Mouse (Mus musculus): Measurements from ENCODE around the gene Gnaq.
"Not testable (repeated sequence)": the region's sequence is repeated elsewhere in the genome, so short reads cannot be mapped to it uniquely, and the experiment has no call there.

Gene Gnaq

DNA sequence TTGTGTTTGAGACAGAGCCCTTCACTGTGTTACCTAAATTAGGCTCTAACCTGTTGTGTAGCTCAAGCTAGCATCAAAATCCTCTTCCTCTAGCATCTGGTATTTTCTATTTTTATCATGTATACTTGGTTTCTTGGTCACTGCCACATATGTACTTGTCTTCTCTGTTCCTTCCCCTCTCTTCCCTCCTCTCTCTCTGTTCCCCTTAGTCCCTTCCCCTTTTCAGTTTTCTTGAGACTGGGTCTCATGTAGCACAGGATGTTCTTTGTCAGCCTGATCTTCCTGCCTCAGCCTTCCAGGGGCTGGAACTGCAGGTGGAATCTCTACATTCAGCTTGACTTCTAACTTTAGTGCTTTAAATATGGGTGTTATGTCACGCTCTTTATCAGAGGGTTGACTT lies 16.5 kb downstream of the Gnaq start:
- no peak for DNase-seq

DNA sequence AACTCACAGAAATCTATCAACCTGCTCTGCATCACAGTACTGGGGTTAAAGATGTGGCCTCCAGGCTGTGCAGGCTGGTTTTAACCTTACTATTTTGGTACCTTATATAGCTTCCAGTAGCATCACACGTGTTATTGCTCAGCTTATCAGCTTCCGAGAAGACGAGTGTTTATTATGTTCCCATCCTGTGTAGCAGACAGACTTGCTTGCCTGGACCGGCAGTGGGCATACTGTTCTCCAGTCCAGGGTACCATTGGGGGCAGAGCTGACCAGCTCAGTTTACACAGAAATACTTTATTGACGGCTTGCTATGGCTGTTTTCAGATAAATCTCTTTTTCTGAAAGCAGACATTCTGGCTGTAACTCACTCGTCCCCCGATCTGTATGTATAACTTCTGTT lies 17.7 kb downstream of the Gnaq start:
- DNase-seq = no peak

DNA sequence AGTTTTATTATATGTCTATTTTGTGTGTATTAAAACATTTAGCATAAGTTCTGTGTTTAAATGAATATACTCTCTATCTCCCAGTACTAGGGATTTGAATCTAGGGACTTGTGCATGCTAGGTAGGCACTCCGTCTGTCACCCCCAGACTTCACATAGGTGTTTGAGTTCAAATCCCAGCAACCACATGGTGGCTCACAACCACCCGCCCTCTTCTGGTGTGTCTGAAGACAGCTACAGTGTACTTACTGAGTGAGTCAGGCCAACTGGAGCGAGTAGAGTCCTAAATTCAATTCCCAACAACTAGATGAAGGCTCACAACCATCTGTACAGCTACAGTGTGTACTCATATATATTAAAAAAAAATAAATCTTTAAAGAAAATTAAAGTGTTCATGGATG lies 21.2 kb downstream of the Gnaq start:
- DNase-seq = no peak

DNA sequence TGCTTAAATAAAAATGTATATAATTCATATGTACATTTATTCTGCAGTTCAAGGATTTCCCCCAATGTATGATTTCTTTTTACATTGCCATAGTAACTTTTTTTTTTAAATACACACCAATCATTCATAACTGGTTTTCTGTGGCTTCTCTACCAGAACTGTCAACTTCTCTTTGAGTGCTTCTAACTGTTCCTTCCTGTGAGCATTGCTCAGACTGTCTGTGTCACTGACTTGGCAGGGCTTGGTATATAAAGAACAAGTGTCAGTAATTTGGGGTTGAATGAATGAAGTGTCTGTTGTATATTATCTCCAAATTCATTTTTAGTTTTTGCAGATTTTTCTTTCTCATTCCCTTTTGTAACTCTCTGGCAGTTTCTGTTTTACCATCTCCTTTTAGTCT lies 21.8 kb downstream of the Gnaq start:
- DNase-seq = no peak

DNA sequence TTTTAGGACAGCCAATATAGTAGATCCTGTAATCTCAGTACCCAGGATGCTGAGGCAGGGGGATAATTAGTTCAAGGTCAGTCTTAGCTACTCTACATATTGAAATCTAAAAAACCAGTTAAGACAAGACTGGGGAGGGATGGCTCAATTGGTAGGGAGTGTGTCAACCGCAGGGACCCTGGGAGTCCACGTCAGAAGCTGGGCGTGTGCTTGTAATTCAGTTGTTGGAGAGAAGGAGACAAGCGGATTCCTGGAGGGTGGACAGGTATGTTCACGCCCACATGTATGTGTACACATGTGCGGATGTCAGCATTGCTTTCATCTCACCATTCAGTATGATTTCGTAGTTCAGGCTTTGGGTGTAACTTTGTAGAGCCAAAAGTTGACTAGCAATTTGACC lies 24.5 kb downstream of the Gnaq start:
- DNase-seq = no peak

DNA sequence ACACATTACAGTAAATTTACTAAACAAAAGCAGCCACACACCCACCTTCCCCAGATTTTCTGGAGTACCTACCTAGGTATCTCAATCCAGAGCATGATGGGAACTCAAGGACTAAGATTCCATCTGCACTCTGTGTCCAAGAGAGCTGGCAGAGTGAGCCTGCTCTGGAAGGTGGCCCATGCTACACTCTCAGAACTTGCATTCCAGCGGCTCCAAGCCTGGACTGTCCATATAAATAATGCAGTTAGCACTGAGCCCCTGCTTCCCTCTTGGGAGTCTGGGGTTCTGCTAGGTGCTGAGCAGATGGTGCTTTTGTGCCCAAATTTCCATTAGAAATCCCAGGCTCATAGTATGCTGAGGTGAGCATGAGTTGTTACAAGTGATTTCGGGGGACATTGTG lies 28.1 kb downstream of the Gnaq start:
- DNase-seq = no peak

DNA sequence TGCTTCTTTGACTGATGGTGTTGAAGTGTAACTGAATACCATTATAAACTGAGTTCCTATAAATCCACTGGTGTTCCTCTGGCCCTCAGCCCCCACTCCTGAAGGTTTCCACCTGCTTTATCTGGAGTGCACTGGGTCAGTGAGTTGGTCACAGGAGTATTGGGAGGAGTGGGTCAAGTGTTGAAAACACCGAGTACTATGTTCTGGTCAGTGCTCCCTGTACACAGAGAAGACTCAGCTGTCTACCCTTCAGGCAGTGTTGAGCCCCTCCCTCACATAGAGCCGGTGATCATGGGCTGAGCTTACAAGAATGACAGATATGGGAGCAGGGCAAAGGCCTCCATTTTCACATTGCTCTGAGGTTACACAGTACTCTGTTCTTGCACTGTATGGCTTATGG lies 28.6 kb downstream of the Gnaq start:
- DNase-seq = no peak

DNA sequence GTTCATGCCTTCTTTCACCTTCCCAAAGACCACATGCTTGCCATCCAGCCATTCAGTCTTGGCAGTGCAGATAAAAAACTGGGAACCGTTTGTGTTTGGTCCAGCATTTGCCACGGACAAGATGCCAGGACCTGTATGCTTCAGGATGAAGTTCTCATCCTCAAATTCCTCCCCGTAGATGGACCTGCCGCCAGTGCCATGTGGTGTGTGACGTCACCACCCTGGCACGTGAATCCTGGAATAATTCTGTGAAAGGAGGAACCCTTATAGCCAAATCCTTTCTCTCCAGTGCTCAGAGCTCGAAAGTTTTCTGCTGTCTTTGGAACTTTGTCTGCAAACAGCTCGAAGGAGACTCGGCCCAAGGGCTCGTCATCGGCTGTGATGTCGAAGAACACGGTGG lies 31.8 kb downstream of the Gnaq start:
- not testable (repeated sequence) for DNase-seq

DNA sequence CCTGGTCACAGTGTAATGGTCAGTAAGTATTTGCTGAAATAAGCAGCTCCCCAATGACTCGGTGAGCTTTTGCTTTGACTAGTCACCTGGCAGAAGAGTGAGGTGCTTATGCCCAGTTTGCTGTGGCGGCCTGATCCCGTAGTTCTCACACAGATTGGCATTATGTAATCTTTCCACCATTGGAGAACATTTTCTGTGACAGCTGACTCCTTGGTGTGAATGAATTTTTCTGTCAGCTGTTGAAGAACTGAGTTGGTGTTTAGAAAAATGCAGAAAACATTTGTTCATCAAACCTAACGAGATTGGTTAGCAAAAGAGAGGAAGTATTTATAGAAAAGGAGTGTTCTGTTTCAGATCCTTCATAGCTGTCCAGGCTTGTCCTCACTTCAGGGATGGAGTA lies 34.6 kb downstream of the Gnaq start:
- no peak for DNase-seq

DNA sequence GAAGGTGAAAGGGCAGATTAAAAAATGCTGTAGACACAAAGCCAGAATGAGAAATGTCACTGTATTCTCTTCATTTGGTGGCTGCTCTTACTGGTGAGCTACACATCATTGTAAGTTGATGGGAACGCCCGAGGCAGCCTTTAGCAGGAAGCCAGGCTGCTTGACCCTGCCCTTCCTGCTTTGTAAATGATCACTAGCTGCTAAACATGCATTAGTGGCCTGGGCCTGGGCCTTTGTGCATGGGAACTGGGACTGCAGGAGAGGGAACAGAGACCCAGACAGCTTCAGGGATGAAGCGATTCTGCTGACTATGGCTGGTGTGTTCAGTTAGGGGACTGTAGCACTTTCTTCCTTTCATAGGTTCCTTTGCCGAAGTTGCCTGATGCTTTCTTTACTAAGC lies 35.6 kb downstream of the Gnaq start:
- DNase-seq = no peak

DNA sequence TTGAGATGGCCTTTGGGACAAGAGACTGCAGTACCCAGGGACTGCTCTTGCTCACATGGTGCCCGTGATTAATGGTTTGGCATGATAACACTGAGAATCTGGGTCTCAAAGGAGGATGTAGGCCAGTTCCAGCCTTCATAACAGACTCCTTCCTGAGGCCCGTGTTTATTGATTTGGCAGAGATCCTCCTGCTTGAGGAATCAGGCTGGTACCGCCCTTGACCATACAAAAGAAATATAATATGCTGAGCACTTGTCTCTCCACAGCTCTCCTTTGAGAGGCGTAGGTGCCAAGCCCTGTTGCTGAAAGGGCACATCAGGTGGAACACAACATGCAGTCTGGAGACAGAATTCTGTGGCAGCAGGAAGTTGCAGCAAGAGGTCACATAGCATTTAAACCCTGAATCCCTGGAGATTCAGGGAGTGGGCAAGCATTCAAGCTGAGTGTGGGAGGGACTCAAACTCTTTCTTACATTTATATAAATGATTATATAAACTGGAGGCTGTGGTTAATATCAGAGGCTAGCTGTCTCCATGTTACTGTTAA lies 36.1 kb downstream of the Gnaq start:
- DNase-seq = no peak

DNA sequence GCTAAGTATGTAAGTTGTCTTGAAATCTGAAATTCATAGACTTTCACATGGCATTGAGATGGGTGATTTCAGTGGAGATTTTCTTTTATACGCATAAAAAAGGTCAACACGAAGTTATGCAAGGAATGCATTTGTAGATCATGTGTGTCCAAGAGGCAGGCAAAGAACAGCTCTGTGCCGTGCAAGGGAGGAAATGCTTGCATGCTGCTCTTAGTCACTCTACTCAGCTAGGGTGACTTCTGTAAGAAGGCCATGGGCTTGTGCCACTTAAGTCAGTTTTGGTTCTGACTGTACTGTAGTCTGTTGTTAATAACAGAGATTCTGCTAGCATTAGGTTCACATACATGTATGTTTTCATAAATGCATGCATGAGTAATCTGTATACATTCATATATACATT lies 38.1 kb downstream of the Gnaq start:
- DNase-seq = no peak

DNA sequence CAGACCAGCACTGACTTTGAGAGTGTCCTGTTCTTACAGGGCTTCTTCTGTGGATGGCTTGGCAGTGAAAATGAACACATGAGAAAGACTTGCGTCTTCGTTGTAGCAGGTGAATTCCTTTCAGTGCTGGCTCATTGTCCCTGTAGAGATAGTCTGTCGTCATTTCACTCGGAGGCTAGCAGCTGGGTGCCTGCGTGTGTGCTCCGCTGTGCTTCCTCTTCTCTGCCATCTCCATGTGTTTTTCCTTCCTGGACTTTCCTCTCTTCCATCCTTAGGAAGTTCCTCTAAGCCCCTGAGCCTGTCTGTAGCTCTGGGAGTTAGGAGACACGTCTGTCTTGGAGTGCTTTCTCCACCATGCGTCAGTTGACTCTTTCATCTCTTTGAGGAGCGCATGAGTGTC lies 41.1 kb downstream of the Gnaq start:
- DNase-seq = no peak

DNA sequence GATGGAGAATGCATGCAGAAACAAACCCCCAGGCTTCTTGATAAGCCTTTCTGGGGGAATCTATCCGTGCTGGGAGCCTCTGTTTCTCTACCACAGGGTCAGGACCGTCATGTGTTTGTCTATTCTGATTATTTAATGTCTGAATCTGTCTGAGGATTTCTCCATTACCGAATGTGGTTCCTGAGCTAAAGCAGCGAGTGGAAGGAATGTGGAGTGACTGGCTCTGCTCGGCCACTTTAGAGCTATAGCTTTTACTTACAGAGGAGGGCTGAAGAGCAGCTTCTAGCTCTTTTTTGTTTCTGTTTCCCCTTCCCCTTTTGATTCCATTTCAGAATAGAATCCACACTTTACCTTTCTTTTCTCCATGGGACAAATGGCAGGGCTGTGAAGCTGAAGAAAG lies 43.8 kb downstream of the Gnaq start:
- no peak for DNase-seq

DNA sequence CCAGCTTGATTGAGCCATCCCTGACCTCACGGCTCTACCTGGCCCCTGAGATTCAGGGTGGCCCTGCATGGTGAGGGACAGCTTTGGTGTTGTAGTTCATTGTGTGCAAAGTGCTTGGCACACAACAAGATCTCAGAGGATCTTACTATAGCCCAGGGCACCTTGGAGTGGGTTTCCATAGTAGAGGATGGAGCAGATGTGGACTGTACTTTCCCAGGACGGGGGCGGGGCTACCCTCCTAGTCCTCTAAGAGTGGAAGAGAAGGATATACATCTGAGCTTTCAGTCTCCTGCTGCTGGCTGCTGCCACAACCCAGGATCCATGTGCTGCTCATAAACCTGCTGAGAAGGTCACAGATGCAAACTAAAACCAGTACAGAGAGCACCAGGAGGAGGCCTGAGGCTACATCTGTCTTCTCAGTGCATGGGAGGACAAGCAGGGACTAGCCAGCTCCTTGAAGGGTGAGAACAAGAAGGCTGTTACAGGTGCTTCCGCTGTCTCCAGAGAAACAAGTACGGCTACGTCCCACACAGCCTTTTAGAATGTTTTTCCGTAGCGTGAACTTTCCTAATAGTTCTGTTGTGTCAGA lies 44.6 kb downstream of the Gnaq start:
- no peak for DNase-seq

DNA sequence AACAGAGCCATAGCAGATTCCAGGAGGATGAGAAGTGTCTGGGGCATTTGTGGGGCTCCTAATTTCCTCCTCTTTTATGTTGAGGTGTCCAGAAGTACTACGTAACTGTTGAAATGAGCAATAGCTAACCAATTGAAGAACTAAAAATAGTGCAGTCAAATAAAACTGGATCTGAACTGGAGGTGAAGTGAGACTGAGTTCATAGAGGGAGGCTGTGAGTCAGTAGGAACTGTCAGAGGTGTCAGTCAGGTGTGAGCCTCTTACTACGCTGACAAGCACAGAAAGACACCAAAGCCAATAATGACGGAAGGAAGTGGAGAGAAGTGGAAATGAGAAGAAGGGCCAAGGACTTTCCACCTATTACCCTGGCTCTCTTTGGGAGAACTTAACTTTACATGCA lies 48.6 kb downstream of the Gnaq start:
- no peak for DNase-seq

DNA sequence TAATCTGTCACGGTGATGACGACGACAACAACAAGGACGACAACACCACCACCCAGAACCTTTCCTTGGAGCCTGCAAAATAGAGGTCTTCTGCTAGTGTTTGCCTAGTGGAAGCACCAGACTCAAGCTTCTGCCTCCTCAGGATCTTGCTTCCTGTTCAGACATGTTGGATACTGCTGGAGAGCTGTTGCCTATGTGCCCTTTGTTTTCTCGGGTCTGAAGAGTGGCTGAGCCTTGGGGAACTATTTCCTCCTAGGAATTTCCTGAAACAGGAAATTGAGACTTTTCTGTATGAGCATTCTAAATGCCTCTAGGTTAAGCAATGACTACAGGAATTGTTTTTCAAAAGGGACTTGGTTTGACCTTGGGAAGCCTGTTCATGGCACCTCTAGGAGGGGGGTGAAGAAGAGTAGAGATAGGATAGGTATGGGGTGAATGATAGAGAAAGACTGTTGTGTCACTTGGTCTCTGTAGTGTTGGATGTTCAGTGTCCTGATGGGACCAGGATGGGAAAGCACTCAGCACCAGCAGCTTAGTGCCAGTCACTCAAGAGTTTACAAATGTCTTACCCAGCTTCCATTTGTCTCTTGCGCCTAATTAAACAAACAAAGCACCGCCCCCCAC lies 49.3 kb downstream of the Gnaq start:
- DNase-seq = no peak

DNA sequence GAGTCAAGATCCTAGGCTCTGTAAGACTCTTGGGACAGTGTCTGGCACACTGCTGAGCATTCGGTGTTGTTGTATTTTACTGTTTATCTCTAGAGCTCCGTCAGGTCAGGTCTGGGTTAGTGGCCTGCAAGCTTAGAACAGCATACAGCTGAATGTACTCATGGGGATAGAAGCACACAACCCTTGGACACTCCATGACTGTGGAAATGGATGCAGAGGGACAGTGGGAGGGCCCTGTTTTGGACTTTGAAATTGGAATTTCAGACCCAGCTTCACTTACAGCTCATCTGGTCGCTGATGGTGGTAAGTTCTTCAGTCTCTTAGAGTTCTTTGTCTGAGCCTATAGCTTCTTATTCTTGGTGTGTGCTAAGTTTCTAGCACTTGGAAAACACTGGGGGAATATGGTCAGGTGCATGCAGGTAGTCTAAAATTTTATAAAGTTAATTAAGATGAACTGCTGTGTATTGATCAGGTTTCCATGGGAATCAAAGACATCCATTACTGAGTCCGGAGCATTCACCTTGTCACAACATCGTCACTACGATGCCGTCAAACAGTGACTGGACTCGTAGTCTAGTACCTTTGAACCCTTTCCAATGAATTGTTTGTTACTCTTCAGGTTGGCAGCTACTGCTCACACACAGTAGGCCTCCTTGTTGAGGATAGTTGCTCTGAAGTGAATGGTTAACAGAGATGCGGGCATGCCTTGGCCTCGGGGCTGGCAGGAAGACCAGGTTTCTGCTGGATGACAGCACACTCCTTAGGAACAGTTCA lies 51.1 kb downstream of the Gnaq start:
- no peak for DNase-seq

DNA sequence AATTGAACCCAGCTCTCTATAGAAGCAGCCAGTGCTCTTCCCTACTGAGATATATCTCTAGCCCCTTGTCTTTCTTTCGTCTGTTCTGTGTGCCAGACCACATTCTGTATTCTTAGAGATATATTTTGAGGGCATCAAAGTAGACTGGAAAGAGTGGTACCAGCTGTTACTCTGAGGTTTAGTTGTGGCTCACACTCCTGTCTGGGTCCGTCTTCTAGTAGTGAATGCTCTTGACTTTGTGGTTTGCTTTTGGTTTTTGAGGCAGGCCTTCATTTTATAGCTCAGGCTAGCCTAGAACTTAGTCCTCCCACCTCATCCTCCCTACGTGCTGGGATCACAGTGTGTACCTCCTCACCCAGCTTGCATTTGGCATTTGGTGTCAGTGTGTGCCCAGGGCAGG lies 54.4 kb downstream of the Gnaq start:
- DNase-seq = no peak

DNA sequence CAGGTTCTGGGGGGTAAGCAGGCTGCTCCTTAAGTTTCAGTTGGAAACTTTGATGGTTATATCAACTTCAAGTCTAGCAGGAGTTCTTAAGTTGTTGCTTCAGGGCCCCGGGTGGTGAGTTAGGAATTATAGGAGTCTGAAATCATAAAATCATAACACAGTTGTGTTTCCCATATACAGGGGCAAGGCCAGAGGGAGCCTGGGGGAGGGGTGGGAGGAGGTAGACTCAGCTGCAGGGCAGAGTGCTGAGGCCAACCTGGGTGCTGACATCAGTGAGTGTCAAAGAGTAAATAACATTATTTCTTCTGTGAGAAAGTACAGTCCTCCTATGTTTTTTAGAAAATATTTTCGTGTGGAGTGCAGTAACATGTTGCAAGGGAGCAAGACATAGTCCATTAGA lies 55.3 kb downstream of the Gnaq start:
- no peak for DNase-seq

DNA sequence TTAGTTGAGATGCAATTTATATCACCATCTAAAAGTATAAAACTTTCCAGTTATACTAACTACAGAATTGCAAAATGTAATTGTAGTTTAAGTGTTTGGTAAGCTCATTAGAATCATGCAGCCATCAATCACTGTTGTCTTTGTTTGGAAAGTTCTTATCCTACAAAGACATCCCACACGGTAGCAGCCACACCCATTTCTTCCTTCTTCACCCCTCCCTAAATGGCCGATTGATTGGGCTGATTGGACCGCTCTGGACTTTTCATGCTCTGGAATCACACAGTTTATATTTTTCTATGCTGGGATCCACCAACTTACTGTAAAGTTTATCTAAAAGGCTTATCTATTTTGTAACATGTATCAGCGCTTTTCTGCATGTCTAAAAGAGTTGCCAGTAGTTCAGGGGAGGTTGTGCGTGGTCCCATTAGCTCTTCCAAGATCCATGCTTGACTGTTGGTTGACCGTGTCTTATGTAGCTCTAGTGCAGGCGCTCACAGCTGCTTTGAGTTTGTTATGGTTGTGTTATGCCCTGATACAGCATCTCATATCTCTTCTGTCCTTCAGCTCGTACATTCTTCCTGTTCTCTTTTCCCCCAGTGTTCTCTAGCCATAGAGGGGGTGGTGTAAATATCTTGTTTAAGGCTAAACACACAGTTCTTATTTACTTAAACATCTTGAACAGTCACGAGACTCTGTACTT lies 56.6 kb downstream of the Gnaq start:
- DNase-seq = no peak

DNA sequence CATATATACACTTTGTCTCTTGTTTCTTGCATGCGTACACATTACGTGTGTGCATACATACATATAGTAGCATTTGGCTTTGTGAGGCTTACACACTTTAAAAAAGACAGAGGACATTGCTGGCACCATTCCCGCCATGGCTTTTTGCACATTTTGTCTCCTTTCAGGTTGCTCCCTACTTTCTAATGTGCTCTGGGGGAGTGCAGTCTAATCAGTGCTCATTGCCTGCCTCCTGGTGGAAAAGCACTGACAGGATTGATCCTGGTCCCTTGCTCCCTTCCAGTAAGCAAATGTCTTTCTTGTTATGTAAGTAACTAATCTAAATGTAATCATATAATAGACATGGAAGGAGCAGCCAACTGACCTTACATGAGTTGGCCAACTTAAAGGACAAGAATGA lies 65.5 kb downstream of the Gnaq start:
- DNase-seq = no peak

DNA sequence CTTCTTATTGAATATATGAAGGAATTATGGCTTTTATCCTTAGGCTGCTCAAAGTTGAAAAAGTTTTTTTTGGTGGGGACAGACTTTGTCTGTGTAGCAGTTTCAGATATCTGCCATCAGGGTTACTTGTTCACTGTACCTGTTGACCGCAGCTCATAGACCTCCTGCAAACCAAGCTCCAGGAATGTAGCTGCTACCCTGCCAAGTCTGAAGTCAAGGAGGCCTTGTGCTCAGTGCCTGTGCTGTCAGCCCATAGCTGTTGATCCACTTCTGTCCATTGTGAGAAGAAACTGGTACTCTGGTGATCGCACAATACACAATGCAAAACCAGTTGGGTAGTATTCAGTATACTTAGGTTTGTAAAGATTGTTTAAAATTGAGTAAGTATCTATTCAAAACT lies 68.7 kb downstream of the Gnaq start:
- no peak for DNase-seq

Data from B cell, adult 2 months (primary cell).